Mouse (Mus musculus): ENCODE measurements around the gene Slc12a9.

The Slc12a9 gene

DNA sequence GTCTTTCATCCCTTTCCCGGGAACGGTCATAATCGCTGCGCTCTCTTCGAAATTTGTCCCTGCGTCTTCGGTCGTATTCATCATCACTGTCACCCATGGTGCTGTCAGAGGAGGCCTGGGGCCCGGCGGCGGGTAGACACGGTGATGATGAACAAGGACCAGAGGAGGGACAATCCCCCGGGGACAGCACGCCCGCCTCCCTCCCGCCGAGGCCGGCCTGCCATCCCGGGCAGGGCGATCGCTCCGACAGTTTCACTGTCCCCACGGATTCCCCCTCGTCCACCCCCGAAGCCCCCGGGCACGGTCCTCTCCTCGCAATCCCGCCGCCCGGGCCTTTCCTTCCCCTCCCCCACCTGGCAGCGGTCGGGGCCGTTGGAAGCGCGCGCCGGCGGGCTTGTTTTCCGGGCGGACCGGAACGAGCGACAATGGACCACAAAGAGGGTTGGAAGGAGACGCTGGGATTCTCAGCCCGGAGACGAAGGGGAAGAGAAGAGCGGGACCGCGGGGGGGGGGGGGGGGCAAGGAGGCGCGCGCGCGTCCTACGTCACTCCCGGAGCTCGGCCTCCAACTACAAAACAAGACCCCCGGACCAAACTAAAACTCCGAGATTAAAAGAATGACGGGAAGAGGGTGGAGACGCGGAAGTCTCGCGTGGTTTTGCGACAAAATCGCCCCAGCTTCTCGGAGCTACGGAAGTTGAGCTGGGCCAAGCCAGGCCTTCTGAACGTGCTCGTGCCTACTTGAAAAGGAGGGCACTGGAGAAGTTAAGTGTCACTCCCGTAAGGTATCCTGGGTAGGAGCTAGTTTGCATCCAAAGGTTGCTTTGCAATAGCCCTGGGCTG lies 26.1 kb downstream of the Slc12a9 start, which contains the start of gene Srrt:
Gene Srrt, minus strand, starts transcription at position 604 of the 842 bp plus-strand sequence.
- DNase-seq: peak; percentile 91

DNA sequence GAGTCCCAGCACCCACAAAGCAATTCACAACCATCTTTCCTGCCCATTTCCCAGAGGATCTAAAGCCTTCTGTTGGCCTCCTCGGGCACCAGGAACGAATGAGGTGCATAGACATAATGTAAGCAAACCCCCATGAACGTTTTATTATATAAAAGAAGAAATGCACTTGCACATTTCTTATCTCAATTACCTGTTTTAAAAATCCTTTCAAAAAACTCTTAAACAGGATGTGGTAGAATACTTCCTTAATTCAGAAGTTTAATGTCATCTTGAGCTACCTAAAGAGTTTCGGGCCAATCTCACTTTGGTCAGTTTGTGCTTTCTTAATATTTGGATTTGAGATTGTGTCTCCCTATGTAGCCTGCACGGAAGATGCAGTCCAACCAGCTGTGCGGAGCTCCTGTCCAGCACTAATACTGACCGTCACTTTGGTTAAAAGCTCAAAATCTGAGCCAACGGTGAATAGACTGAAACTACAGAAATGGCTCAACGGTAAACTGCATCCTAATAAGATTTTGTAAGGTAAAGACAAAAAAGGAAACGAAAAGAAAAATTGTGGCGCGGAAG lies 26.9 kb downstream of the Slc12a9 start:
- no peak for DNase-seq

DNA sequence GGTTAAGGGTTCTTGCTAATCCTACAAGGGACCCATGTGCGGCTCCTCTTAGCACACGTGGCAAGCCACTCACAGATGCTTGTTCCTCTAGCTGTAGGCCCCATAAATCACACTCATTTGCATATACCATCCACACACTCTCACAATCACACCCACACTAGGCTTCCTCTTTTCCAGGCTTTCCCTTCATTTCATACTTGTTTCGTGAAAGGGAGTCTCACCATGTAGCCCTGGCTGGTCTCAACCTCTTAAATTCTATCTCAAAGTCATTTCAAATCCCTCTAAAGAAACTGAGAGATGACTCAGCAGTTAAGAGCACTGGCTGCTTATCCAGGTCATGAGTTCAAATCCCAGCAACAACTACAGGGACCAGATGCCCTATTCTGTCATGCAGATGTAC lies 27.6 kb downstream of the Slc12a9 start:
- DNase-seq: no peak

DNA sequence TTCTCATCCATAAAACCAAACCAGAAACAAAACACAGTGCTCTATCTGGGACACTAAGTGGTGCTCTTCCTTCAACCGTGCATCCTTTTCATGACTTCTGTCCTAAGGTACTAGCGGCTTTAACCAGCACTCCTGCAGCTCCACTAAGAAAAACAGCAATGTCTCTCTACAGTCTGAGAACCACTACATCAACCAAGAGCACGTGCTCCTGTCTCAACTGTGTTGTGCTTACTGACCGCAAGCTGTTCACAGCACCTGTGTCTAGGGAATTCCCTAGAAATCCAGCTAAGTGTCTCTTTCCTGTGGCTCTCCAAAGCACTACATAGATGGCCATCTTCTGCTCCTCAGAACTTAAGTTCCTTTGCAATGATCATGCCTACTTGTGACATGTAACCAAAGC lies 28.6 kb downstream of the Slc12a9 start:
- DNase-seq: no peak

DNA sequence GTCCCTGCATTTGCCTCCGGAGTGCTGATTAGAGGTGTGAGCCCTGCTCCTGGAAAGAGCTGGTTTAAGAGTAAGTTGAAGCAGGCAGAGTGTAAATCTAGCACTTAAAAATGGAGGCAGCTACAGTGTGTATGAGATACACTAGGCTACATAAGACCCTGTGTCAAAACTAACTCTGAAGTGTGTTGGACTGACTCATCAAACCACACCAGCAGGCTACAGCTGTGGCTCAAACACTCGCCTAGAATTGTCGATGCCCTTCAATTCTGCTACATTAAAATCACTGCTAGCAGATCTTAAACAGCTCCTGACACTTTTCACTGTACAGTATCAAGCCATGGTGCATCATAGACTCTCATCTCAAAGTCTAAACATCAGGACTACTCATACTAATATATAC lies 29.2 kb downstream of the Slc12a9 start:
- no peak for DNase-seq

DNA sequence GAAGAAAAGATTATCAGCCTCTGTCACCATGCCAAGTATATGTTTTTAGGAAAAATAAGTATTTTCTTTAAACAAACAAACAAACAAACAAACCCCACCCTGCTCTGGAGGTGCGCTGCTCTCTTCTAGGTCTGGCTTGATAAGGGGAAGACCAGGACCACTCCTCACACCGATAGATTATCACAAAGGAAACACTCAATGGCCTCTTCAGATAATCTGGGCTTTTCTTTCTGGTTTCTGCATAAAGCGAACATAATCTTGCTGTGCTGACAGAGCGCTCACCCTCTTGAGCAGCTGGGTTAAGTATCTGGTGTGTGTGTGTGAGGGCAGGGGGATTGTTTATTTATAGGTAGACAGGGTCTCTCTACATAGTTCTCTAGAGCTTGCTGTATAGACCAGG lies 29.8 kb downstream of the Slc12a9 start:
- no peak for DNase-seq

GRCm38 (mm10) chr5:137301253-137301652 lies 32.1 kb downstream of the Slc12a9 start:
- DNase-seq: no peak

DNA sequence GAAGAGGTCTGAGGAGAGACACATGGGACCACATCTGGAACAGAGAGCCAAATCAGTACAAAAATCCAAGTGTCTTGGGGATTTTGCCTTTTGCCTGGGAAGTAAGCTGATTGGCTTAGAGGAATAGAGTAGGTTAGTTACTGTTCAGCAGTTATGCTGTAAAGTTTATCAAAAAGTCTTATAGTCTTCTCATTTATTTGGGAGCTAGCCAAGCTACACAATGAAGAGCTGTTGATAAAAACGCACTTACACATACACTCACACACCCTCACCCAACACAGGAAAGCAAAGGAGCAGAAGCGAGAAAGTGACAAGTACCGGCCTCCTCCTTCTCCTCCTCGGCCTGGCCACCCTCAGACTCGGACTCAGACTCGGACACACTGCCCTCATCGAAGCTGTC lies 34.2 kb downstream of the Slc12a9 start:
- DNase-seq: no peak

GRCm38 (mm10) chr5:137297126-137297525 lies 36.3 kb downstream of the Slc12a9 start:
- no peak for DNase-seq

GRCm38 (mm10) chr5:137295712-137296111 lies 37.7 kb downstream of the Slc12a9 start:
- DNase-seq: no peak

DNA sequence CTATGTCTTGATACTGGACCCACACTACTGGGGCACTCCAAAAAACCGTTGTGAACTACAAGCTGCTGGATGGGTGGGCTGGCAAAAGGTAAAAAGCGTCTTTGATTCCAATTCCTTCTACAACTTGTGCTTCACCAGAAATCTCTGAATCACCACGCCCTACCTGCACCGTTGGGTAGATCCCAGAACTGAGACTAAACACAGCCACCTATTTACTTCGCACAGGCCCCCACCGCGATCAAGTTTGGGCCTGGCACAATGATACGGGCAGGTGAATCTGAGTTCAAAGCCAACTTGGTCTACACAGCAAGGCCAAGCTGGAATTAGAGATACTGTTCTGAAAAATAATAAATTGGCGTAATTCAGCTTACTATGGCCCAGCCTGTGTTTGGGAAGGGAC lies 38.1 kb downstream of the Slc12a9 start:
- no peak for DNase-seq

- no peak for DNase-seq
Measured at GRCm38 (mm10) chr5:137294744-137295093, 38.7 kb downstream of the Slc12a9 start.

DNA sequence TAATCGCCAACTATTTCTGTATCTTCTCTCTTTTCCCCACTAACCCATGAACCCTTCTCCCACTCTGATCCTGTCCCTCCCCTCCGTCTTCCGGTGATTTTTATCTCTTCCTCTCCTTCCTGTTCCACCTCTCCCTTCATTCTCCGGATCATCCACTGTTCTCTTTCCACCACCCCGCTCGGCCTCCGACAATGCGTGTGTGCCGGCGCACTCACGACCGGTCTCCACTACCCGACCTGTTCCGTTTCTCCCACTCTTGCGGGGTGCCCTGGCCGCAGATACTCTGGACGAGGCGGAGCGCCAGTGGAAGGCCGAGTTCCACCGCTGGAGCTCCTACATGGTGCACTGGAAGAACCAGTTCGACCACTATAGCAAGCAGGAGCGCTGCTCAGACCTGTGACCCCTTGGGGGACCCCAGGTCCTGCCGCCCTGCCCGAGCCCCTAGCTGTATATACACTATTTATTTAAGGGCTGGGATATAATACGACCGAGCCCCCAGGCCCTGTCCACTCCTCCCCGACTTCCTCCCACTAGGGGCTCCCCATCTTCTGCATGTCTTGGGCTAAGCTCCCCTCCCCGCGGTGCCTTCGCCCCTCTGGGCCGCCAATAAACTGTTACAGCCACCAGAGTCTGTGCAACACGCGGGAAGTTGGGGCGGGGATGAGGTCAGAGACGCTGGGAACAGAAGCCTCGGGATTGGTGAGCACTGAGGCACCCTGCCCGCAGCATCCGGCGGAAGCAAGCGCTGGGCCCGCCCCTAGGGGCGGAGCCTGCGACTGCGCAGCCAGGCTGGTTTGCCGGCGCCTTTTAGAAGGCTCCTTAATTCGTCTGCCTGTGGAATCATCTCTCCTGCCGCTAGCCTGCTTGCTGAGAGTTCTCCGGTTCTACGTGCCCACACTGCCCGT lies 39.3 kb downstream of the Slc12a9 start, which contains the start of gene Ufsp1:
Gene Ufsp1, plus strand, starts transcription at position 791 of the 905 bp plus-strand sequence.
- peak; percentile 96 for DNase-seq

GRCm38 (mm10) chr5:137293282-137293681 lies 40.1 kb downstream of the Slc12a9 start:
- DNase-seq: peak; percentile 88

DNA sequence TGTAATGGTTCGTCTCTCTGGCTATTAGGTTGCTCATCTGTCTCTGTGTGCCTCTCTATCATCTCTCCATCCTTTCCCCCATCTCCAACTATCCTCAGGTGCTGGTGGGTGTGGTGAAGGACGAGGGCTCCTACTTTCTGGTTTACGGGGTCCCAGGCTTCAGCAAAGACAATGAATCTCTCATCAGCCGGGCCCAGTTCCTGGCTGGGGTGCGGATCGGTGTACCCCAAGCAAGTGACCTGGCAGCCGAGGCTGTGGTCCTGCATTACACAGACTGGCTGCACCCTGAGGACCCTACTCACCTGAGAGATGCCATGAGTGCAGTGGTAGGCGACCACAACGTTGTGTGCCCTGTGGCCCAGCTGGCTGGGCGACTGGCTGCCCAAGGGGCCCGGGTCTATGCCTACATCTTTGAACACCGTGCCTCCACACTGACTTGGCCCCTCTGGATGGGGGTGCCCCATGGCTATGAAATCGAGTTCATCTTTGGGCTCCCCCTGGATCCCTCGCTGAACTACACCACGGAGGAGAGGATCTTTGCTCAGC lies 41.9 kb downstream of the Slc12a9 start:
- no peak for DNase-seq

DNA sequence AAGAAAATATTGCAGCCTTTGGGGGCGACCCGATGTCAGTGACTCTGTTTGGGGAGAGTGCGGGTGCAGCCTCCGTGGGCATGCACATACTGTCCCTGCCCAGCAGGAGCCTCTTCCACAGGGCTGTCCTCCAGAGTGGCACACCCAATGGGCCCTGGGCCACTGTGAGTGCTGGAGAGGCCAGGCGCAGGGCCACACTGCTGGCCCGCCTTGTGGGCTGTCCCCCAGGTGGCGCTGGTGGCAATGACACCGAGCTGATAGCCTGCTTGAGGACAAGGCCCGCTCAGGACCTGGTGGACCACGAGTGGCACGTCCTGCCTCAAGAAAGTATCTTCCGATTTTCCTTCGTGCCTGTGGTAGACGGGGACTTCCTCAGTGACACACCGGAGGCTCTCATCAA lies 42.7 kb downstream of the Slc12a9 start:
- peak; percentile 65 for DNase-seq

DNA sequence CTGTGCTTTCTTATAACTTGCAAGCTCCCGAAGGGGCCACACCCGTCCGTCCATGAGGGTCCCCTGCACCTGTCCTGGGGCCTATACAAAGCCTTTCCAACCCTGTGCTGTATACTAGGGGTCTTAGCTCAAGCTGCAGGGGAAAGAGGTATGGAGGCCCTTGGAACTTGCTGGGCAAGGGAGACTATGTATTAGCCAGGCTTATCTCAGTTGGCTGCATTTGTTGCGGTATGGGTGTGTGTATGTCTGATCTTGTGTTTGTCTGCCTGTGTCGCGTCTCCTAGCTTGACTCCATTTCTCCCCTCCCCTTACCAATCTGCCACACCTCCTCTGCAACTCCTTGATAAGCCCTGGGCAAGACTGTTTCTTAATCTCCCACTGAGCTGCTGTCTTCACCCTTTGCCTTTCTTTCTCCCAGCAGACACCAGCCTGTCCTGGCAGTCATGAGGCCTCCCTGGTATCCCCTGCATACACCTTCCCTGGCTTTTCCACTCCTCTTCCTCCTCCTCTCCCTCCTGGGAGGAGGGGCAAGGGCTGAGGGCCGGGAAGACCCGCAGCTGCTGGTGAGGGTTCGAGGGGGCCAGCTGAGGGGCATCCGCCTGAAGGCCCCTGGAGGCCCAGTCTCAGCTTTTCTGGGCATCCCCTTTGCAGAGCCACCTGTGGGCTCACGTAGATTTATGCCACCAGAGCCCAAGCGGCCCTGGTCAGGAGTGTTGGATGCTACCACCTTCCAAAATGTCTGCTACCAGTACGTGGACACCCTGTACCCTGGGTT lies 43.6 kb downstream of the Slc12a9 start:
- DNase-seq: no peak

GRCm38 (mm10) chr5:137288999-137289470 lies 44.4 kb downstream of the Slc12a9 start:
- DNase-seq: no peak

DNA sequence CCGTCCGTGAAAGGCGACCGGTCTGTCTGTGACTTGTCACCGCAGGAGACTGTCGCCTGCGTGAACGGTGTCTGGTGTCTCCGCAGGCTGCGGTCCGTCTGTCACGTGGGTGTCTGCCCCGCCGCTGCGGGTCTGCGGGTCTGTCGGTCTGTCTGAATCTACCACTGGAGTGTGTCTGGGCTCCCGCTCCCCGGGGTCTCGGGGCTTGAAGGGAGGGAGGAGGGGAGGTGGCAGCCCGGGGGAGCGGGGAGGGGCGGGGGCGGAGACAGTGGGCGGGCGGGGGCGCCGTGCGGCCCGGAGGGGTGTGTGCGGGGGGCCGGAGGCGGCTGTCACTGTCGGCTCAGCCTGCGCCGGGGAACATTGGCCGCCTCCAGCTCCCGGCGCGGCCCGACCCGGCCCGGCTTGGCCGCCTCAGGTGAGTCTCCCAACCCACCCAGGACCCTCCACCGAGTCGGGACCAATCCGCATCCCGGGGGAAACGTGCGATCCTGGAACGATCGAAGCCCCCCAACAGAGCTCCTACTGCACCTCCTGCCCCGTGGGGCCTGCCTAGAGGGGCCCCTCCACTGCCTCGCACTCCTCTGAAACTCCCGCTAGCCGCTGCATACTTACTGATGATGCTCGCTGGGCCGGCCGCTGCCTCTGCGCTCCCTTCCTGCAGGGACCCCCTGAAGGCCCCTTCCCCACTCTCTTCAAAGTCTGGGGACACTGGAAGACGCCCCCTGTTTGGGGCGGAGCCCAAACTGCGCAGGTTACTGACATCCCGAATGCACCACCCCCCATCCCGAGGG lies 45.2 kb downstream of the Slc12a9 start:
- DNase-seq: no peak

DNA sequence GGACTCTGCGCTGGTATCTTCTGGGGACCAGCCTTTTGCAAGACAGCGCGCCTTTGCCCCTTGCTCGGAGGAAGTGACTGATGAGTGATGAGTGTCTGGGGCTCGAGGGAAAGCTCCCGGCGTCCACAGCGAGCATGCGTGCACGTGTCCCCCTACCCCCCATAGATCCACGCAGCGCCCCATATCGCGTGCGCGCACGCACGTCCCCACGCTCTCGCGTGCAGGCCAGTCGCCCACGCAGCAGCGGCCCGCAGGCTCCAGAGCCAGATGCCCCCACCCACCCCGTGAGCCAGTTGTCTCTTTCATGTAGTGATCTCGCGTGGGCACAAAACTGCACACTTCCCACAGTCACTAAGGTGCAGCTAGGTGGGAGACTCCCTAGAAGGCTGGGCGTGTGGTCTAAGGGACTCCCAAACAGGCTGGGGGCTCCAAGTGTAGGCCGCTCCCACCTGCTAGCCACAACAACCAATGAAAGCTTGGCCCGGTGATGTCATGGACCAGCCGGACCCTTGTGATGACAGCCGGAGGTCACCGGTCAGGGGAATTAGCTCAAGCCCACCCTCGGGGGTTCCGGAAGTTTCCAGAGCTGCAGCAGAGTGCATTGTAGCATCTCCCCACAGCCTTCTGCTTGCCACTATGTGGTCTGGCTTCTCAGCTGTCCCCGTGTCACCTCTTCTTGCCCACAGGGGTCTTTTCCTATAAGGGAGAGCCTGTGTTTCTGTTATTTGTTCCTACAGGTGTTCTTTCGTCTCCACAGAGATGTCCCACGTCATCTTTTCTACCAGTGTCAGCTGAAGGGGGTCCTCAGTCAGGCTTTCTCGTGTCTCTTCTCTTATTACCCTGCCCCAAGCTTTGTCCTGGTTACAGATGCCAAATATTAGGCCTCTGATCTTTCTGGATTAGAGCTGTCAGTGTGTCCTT lies 46.1 kb downstream of the Slc12a9 start, which contains the start of gene Ache:
Gene Ache, plus strand, starts transcription at position 488 of the 921 bp plus-strand sequence.
- DNase-seq: no peak

Measured in kidney, adult 11 months (tissue).